In genomic region chr2:38484556-38484955, GRCm38 (mm10) we compare ENCODE assay signal across 11 mouse cellular contexts. TPM values are rescaled to one million over a fixed set of nuclear protein-coding genes. Genes with fewer than 3 reads are reported as not detected.
A peak's percentile ranks its signal among the peaks of the same experiment; 100 is the strongest.
DNase-seq lines count a peak whose midpoint lies in the region; ATAC-seq and TF ChIP-seq lines count a peak whose summit lies in the region.
"Had no signal": no experiment of that assay in that cellular context is flagged by ENCODE, and none has a peak within 500 bp of the region (broad histone marks: within the 10 kb centered on the region; RNA-seq: fewer than 3 reads in every experiment).

No protein-coding gene starts in this region.

- TF ChIP-seq CTCF in layer of hippocampus, adult 2 months (conservative IDR thresholded peaks at IDR 0.05) = no peak
- TF ChIP-seq CTCF in forebrain, postnatal 0 days (IDR thresholded peaks at IDR 0.05; ENCODE audit: low read depth) = no peak

- no peaks in the 10 kb centered on the region for H3K79me2 ChIP-seq in macrophage (ENCODE audit: inconsistent target)

- peaks cover 16% of the 10 kb centered on the region for H3K4me1 ChIP-seq in brown adipose tissue, adult 24 weeks (ENCODE audit: control insufficient read depth, insufficient read depth, insufficient read length, low read length)
- H3K4me1 ChIP-seq in heart, embryonic 16.5 days (ENCODE audit: control insufficient read depth, insufficient read depth, low read length) = peaks cover 26% of the 10 kb centered on the region
- H3K4me1 ChIP-seq in forebrain, postnatal 0 days (ENCODE audit: insufficient read depth) = no peaks in the 10 kb centered on the region
- H3K4me1 ChIP-seq: midbrain, embryonic 10.5 days had no signal

- ATAC-seq in heart, embryonic 16.5 days (replicated peaks; ENCODE audit: extremely low read depth, insufficient read depth, low FRiP score) = no peak; the same call in 1 of the 2 replicates
- ATAC-seq in forebrain, postnatal 0 days = no peak

- peak overlapping the region; percentile 10; the same call in 1 of the 2 replicates for H3K9ac ChIP-seq in heart, embryonic 16.5 days (ENCODE audit: low read length)
- H3K9ac ChIP-seq in forebrain, postnatal 0 days = no peak overlapping the region

- no peaks in the 10 kb centered on the region for H3K9me3 ChIP-seq in heart, embryonic 16.5 days (replicated peaks; ENCODE audit: control insufficient read depth, low read length)
- H3K9me3 ChIP-seq in forebrain, postnatal 0 days (ENCODE audit: low read length) = no peaks in the 10 kb centered on the region
- H3K9me3 ChIP-seq: midbrain, embryonic 10.5 days had no signal

- peak overlapping the region; percentile 31 for H3K4me2 ChIP-seq in heart, embryonic 16.5 days (ENCODE audit: low read depth, low read length)
- H3K4me2 ChIP-seq in forebrain, postnatal 0 days (ENCODE audit: low read depth) = no peak overlapping the region

- WGBS in heart, embryonic 16.5 days = 41% methylated on average over 11 of the region's 11 CpGs
- WGBS in macrophage (ENCODE audit: missing documents) = 22% methylated on average over 11 of the region's 11 CpGs
- 78% methylated on average over 11 of the region's 11 CpGs for WGBS in forebrain, postnatal 0 days

- H3K27ac ChIP-seq in layer of hippocampus, adult 2 months = 0 out of 2 replicates have a peak overlapping the region, but pooled peaks have one; percentile 39
- peak overlapping the region; percentile 28 for H3K27ac ChIP-seq in brown adipose tissue, adult 24 weeks (replicated peaks; ENCODE audit: low read depth, low read length)
- peak overlapping the region; percentile 17; the same call in 1 of the 2 replicates for H3K27ac ChIP-seq in heart, embryonic 16.5 days (ENCODE audit: low read length)
- H3K27ac ChIP-seq in macrophage = peak overlapping the region; percentile 99
- H3K27ac ChIP-seq in forebrain, postnatal 0 days (ENCODE audit: low read depth, low read length) = no peak overlapping the region
- H3K27ac ChIP-seq: midbrain, embryonic 10.5 days had no signal

- H3K27me3 ChIP-seq in heart, embryonic 16.5 days (ENCODE audit: control insufficient read depth, insufficient read depth, low read length) = no peaks in the 10 kb centered on the region
- no peaks in the 10 kb centered on the region for H3K27me3 ChIP-seq in forebrain, postnatal 0 days (ENCODE audit: insufficient read depth, low read length)

- no peaks in the 10 kb centered on the region for H3K36me3 ChIP-seq in heart, embryonic 16.5 days (ENCODE audit: control insufficient read depth, insufficient read depth)
- H3K36me3 ChIP-seq in macrophage (ENCODE audit: inconsistent target) = no peaks in the 10 kb centered on the region
- H3K36me3 ChIP-seq in forebrain, postnatal 0 days (ENCODE audit: insufficient read depth) = no peaks in the 10 kb centered on the region
- H3K36me3 ChIP-seq: midbrain, embryonic 10.5 days had no signal

- no peak overlapping the region for H3K4me3 ChIP-seq in layer of hippocampus, adult 2 months
- no peak overlapping the region for H3K4me3 ChIP-seq in brown adipose tissue, adult 24 weeks (ENCODE audit: insufficient read depth, low read depth, low read length)
- no peak overlapping the region for H3K4me3 ChIP-seq in heart, embryonic 16.5 days (ENCODE audit: low read length)
- peak overlapping the region; percentile 9; the same call in 1 of the 2 replicates for H3K4me3 ChIP-seq in macrophage (ENCODE audit: inconsistent target)
- no peak overlapping the region for H3K4me3 ChIP-seq in forebrain, postnatal 0 days (ENCODE audit: low read depth, low read length)
- H3K4me3 ChIP-seq: erythroblast, embryonic 14.5 days; midbrain, embryonic 10.5 days had no signal

- DNase-seq in layer of hippocampus, adult 2 months (ENCODE audit: low spot score in 2 of 2) = no peak
- no peak for DNase-seq in layer of hippocampus, postnatal 25 days (ENCODE audit: extremely low spot score in 1 of 2, low spot score in 1 of 2)
- no peak for DNase-seq in forebrain, postnatal 0 days
- no peak for DNase-seq in embryo, embryonic 11 days
- DNase-seq: kidney, adult 18-20 months; thymus, postnatal 25 days had no signal

RNA-seq across cellular contexts. Expression of gene Nek6, which starts 26.9 kb away (rescaled TPM):
- 10 to 100 TPM; 41.6 to 44.8 TPM for total RNA-seq in layer of hippocampus, adult 2 months (2021)
- total RNA-seq in layer of hippocampus, postnatal 25 days (2021) = 10 to 100 TPM; 46.1 to 47.0 TPM
- polyA plus RNA-seq in brown adipose tissue, adult 24 weeks (2012; ENCODE audit: insufficient read depth, insufficient read length, missing spikeins) = 8.5 and 15.7 TPM in 2 replicates
- 66.2 and 67.9 TPM in 2 replicates for polyA plus RNA-seq in heart, embryonic 16.5 days (2015; fragmentation: Nextera tagmentation; extraction: Ambion mirVana)
- 10 to 100 TPM in 24 of 26 experiments, 1 to 10 TPM in 2; 7.6 to 91.2 (median 22.2) TPM for total RNA-seq in macrophage (2018; cell fraction: chromatin; rRNA removed)
- total RNA-seq in macrophage (2018; cell fraction: cytosol; rRNA removed) = 10 to 100 TPM; 21.6 to 55.9 (median 38.0) TPM
- total RNA-seq in macrophage (2018; cell fraction: nucleus; rRNA removed) = 100 to 1,000 TPM in 1 of 26 experiments, 10 to 100 TPM in 24, 1 to 10 TPM in 1; 9.4 to 134 (median 28.9) TPM
- 25.6 to 82.5 TPM (median 33.5 TPM) in 3 replicates for polyA plus RNA-seq in macrophage (2018)
- total RNA-seq in forebrain, postnatal 0 days (2014; rRNA removed) = 19.7 and 21.0 TPM in 2 replicates
- 59.6 and 69.3 TPM in 2 replicates for polyA plus RNA-seq in forebrain, postnatal 0 days (2015; fragmentation: Nextera tagmentation; extraction: Ambion mirVana)
